In genomic region chr1:154786243-154786669, GRCm38 (mm10) we compare ENCODE assay signal across 8 mouse cellular contexts.
DNase-seq lines count a peak whose midpoint lies in the region; ATAC-seq and TF ChIP-seq lines count a peak whose summit lies in the region.

No protein-coding gene starts in this region.

- H3K9ac ChIP-seq in embryonic facial prominence, embryonic 14.5 days (ENCODE audit: low read depth, low read length), result no peak overlapping the region
- H3K9ac ChIP-seq in limb, embryonic 13.5 days, result 0 out of 2 replicates have a peak overlapping the region, but pooled peaks have one; percentile 25
- H3K9ac ChIP-seq in midbrain, embryonic 16.5 days (ENCODE audit: low read depth, low read length), result no peak overlapping the region

- peaks cover 11% of the 10 kb centered on the region; the same call in 1 of the 2 replicates for H3K27me3 ChIP-seq in embryonic facial prominence, embryonic 14.5 days (replicated peaks; ENCODE audit: control insufficient read depth, insufficient read depth, low read length)
- H3K27me3 ChIP-seq in limb, embryonic 13.5 days, result peaks cover 39% of the 10 kb centered on the region
- no peaks in the 10 kb centered on the region for H3K27me3 ChIP-seq in midbrain, embryonic 16.5 days (ENCODE audit: control insufficient read depth, insufficient read depth, low read depth, low read length)
- no peaks in the 10 kb centered on the region for H3K27me3 ChIP-seq in spleen, adult 2 months (ENCODE audit: control insufficient read depth, insufficient read depth, low read length)

- no peak overlapping the region for H3K27ac ChIP-seq in embryonic facial prominence, embryonic 14.5 days (replicated peaks; ENCODE audit: low read depth, low read length)
- no peak overlapping the region for H3K27ac ChIP-seq in limb, embryonic 13.5 days
- H3K27ac ChIP-seq in midbrain, embryonic 16.5 days (ENCODE audit: low read length), result no peak overlapping the region
- H3K27ac ChIP-seq in spleen, adult 2 months (ENCODE audit: insufficient read depth, low read length), result no peak overlapping the region

- DNase-seq in 416B (ENCODE audit: low read depth), result peak; percentile 90
- DNase-seq in adrenal gland, postnatal 36 days, result peak; percentile 70 to 76
- DNase-seq in embryonic facial prominence, embryonic 14.5 days (ENCODE audit: low spot score), result peak; percentile 91
- peak; percentile 84 for DNase-seq in heart, adult 8-10 months (ENCODE audit: low spot score)
- DNase-seq in kidney, adult 8-10 months, result peak; percentile 64 to 82
- DNase-seq in spleen, adult 2 months (ENCODE audit: low read depth in 1 of 2, low spot score in 2 of 2), result peak; percentile 78 to 86

- no peaks in the 10 kb centered on the region for H3K36me3 ChIP-seq in embryonic facial prominence, embryonic 14.5 days (ENCODE audit: control insufficient read depth, insufficient read depth, low read length)
- no peaks in the 10 kb centered on the region for H3K36me3 ChIP-seq in limb, embryonic 13.5 days
- H3K36me3 ChIP-seq in midbrain, embryonic 16.5 days (ENCODE audit: control insufficient read depth, insufficient read depth, low read length), result no peaks in the 10 kb centered on the region
- H3K36me3 ChIP-seq in spleen, adult 2 months (ENCODE audit: control insufficient read depth, insufficient read depth, low read length), result no peaks in the 10 kb centered on the region

- H3K4me1 ChIP-seq in embryonic facial prominence, embryonic 14.5 days (ENCODE audit: control insufficient read depth, insufficient read depth, low read length), result peaks cover 4% of the 10 kb centered on the region; the same call in 1 of the 2 replicates
- peaks cover 20% of the 10 kb centered on the region for H3K4me1 ChIP-seq in limb, embryonic 13.5 days
- peaks cover 10% of the 10 kb centered on the region; the same call in 1 of the 2 replicates for H3K4me1 ChIP-seq in midbrain, embryonic 16.5 days (ENCODE audit: control insufficient read depth, insufficient read depth, low read length)
- H3K4me1 ChIP-seq in spleen, adult 2 months (ENCODE audit: control insufficient read depth, insufficient read depth, insufficient read length), result peaks cover 4% of the 10 kb centered on the region; the same call in 1 of the 2 replicates

- WGBS in embryonic facial prominence, embryonic 14.5 days, result 7% methylated on average over 4 of the region's 4 CpGs
- 5% methylated on average over 4 of the region's 4 CpGs for WGBS in limb, embryonic 13.5 days
- 4% methylated on average over 4 of the region's 4 CpGs for WGBS in midbrain, embryonic 16.5 days
- WGBS in spleen, adult 2 months, result 2% methylated on average over 4 of the region's 4 CpGs

- H3K9me3 ChIP-seq in embryonic facial prominence, embryonic 14.5 days (ENCODE audit: control insufficient read depth, low read length), result no peaks in the 10 kb centered on the region
- no peaks in the 10 kb centered on the region for H3K9me3 ChIP-seq in limb, embryonic 13.5 days
- no peaks in the 10 kb centered on the region for H3K9me3 ChIP-seq in midbrain, embryonic 16.5 days (replicated peaks; ENCODE audit: control insufficient read depth, low read length, poor library complexity, severe bottlenecking)

- no peak for TF ChIP-seq POLR2A in spleen, adult 2 months (IDR thresholded peaks at IDR 0.05; ENCODE audit: low read depth, low read length)

- no peak overlapping the region for H3K4me3 ChIP-seq in embryonic facial prominence, embryonic 14.5 days (ENCODE audit: low read depth, low read length)
- no peak overlapping the region for H3K4me3 ChIP-seq in limb, embryonic 13.5 days
- H3K4me3 ChIP-seq in midbrain, embryonic 16.5 days (ENCODE audit: low read depth, low read length), result no peak overlapping the region
- H3K4me3 ChIP-seq in spleen, adult 2 months (ENCODE audit: extremely low read depth, insufficient read depth, insufficient read length), result no peak overlapping the region

- TF ChIP-seq CTCF in spleen, adult 2 months (IDR thresholded peaks at IDR 0.05; ENCODE audit: extremely low read depth, insufficient read depth, insufficient read length, insufficient replicate concordance), result peak; percentile 86; the same call in 1 of the 2 replicates

- peak; percentile 64 for ATAC-seq in embryonic facial prominence, embryonic 14.5 days (ENCODE audit: low read depth)
- peak; percentile 54; the same call in 1 of the 2 replicates for ATAC-seq in limb, embryonic 13.5 days (ENCODE audit: low FRiP score, low read depth)
- ATAC-seq in midbrain, embryonic 16.5 days, result peak; percentile 30

- 0 out of 2 replicates have a peak overlapping the region, but pooled peaks have one; percentile 10 for H3K4me2 ChIP-seq in embryonic facial prominence, embryonic 14.5 days (ENCODE audit: low read depth, low read length)
- H3K4me2 ChIP-seq in limb, embryonic 13.5 days (replicated peaks), result peak overlapping the region; percentile 25
- H3K4me2 ChIP-seq in midbrain, embryonic 16.5 days (ENCODE audit: low read length), result no peak overlapping the region
